Mouse (Mus musculus) forebrain, embryonic 11.5 days (tissue): ENCODE measurements around the gene Stxbp6. TPM values are rescaled to one million over a fixed set of nuclear protein-coding genes. Genes with fewer than 3 reads are reported as not detected.
A peak's percentile ranks its signal among the peaks of the same experiment; 100 is the strongest.

ENCODE experiments used
- ATAC-seq: fragments of 200-750 bp; cut with Nextera tagmentation; replicated peaks from 2 replicates; pipeline ENCODE4 v1.8.0; 2017; ENCODE audit warnings: moderate TSS enrichment; ENCODE audit not compliant: low FRiP score
- DNase-seq: peaks from one replicate; pipeline ENCODE4 v3.0.0-alpha.2; 2017; ENCODE audit warnings: low spot score
- H3K27ac ChIP-seq: fragments of 300-500 bp; sonication (generic); 2 replicates; pipeline ENCODE4 v1.5.1; 2014; ENCODE audit warnings: low read depth, low read length
- H3K27me3 ChIP-seq: fragments of 300-500 bp; sonication (generic); 2 replicates; pipeline ENCODE4 v1.6.1; 2014; ENCODE audit warnings: mild to moderate bottlenecking, low read length, mixed read lengths; ENCODE audit not compliant: control insufficient read depth, insufficient read depth
- H3K36me3 ChIP-seq: fragments of 300-500 bp; sonication (generic); 2 replicates; pipeline ENCODE4 v1.6.1; 2014; ENCODE audit warnings: mild to moderate bottlenecking, low read length, moderate library complexity, mixed read lengths; ENCODE audit not compliant: control insufficient read depth, insufficient read depth
- H3K4me1 ChIP-seq: fragments of 300-500 bp; sonication (generic); replicated peaks from 2 replicates; pipeline ENCODE4 v1.6.1; 2014; ENCODE audit warnings: low read length, mixed read lengths; ENCODE audit not compliant: control insufficient read depth, insufficient read depth
- H3K4me2 ChIP-seq: fragments of 300-500 bp; sonication (generic); 2 replicates; pipeline ENCODE4 v1.6.1; 2014; ENCODE audit warnings: low read depth, mild to moderate bottlenecking, low read length, moderate library complexity, mixed read lengths; ENCODE audit not compliant: severe bottlenecking
- H3K4me3 ChIP-seq: fragments of 300-500 bp; sonication (generic); 2 replicates; pipeline ENCODE4 v1.5.1; 2014; ENCODE audit warnings: low read depth, low read length
- H3K9ac ChIP-seq: fragments of 300-500 bp; sonication (generic); 2 replicates; pipeline ENCODE4 v1.6.1; 2014; ENCODE audit warnings: low read length
- H3K9me3 ChIP-seq: fragments of 300-500 bp; sonication (generic); 2 replicates; pipeline ENCODE4 v1.6.1; 2016; ENCODE audit warnings: low read length, mixed read lengths; ENCODE audit not compliant: control insufficient read depth
- WGBS: fragments of 180-500 bp; shearing (Covaris S2); extraction: QIAGEN DNeasy Blood & Tissue Kit; methylation state at CpG from one replicate; pipeline ENCODE4 v1.1.7; 2014; 5-methylcytosine and 5-hydroxymethylcytosine counted together
- polyA plus RNA-seq: library from polyadenylated mRNA; unstranded; fragments of >200 nt; fragmentation: Nextera tagmentation; extraction: Ambion mirVana; gene quantifications from 2 replicates; pipeline ENCODE4 v1.2.1, GENCODE M21; 2014

The Stxbp6 gene
- polyA plus RNA-seq, 1 experiment from 2014 or later: 18.3 TPM

DNA sequence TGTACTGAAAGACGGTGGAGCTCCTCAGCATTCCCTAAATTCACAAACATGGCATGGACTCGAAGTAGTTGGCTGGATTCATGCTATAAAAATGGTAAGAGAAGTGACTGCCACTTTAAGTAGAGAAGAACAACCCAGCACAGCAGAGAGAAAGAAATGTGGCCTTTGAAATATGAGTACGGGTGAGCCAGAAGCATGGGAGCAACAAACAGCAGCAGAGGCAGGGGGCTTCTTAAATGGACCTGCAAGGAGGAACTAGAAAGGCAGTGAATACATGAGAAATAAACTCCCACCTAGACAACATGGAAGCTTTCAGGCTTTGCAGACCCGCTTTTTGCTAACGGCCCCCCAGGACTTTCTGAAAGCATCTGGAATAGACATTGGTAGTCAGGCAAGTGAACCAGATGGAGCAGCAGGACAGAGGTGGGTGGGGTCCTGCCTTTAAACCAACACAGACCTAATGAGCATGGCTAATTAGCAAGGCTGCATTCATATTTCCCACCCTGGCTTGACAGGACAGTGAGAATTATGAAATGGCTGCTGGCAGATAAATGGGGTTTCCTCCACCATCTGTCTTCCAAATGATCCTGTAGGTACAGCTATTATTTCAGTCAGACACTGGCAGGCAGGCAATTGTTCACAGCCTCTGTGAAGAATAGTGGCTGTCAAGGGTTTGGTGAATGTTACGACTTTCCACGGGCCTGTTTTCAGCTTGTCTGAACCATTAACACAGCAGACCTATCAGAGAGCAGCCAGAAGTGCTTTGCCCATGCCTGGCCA, 234.7 kb downstream of the Stxbp6 start:
- Histone ChIP-seq H3K4me2 (0 out of 2 replicates have a peak overlapping the region, but pooled peaks have one; percentile 2), H3K4me1 (peaks cover 5% of the 10 kb centered on the region; the same call in 1 of the 2 replicates), H3K4me3 (no peak overlapping the region), H3K9me3 (no peaks in the 10 kb centered on the region), H3K27ac (0 out of 2 replicates have a peak overlapping the region, but pooled peaks have one; percentile 6), H3K36me3 (no peaks in the 10 kb centered on the region), H3K9ac (no peak overlapping the region), H3K27me3 (no peaks in the 10 kb centered on the region)
- peak; percentile 88 for ATAC-seq
- 24% methylated on average over 7 of the region's 7 CpGs for WGBS
- DNase-seq: peak; percentile 55

GRCm38 (mm10) chr12:44835879-44836467, 238.5 kb downstream of the Stxbp6 start:
- Histone ChIP-seq H3K4me1 (peaks cover 5% of the 10 kb centered on the region; the same call in 1 of the 2 replicates), H3K4me3 (no peak overlapping the region), H3K27me3 (no peaks in the 10 kb centered on the region), H3K36me3 (no peaks in the 10 kb centered on the region), H3K9me3 (no peaks in the 10 kb centered on the region), H3K27ac (no peak overlapping the region), H3K9ac (no peak overlapping the region), H3K4me2 (no peak overlapping the region)
- no peak for ATAC-seq
- DNase-seq: no peak
- WGBS: 91% methylated on average over 1 of the region's 1 CpGs

- ATAC-seq: no peak
- 85% methylated on average over 2 of the region's 2 CpGs for WGBS
Measured at GRCm38 (mm10) chr12:44811895-44812294, 262.6 kb downstream of the Stxbp6 start.

GRCm38 (mm10) chr12:44804213-44804612, 270.3 kb downstream of the Stxbp6 start:
- H3K4me3 ChIP-seq: no peak overlapping the region
- H3K36me3 ChIP-seq: no peaks in the 10 kb centered on the region
- H3K9ac ChIP-seq: no peak overlapping the region
- H3K27me3 ChIP-seq: no peaks in the 10 kb centered on the region
- no peaks in the 10 kb centered on the region for H3K4me1 ChIP-seq
- ATAC-seq: no peak
- no peak overlapping the region for H3K4me2 ChIP-seq
- H3K27ac ChIP-seq: no peak overlapping the region
- H3K9me3 ChIP-seq: no peaks in the 10 kb centered on the region
- no peak for DNase-seq

More at GRCm38 (mm10) chr12:44811895-44812294, 262.6 kb downstream of the Stxbp6 start:
- no peaks in the 10 kb centered on the region for H3K27me3 ChIP-seq
- H3K9me3 ChIP-seq: no peaks in the 10 kb centered on the region
- DNase-seq: no peak
- no peak overlapping the region for H3K9ac ChIP-seq
- H3K36me3 ChIP-seq: no peaks in the 10 kb centered on the region
- H3K4me2 ChIP-seq: no peak overlapping the region
- H3K27ac ChIP-seq: no peak overlapping the region
- H3K4me3 ChIP-seq: no peak overlapping the region
- H3K4me1 ChIP-seq: no peaks in the 10 kb centered on the region
